Mouse (Mus musculus) kidney, postnatal 14 days (tissue): ENCODE measurements around the gene Arhgef39.
"Not testable (repeated sequence)": the region's sequence is repeated elsewhere in the genome, so short reads cannot be mapped to it uniquely, and the experiment has no call there.

ENCODE experiments used
- DNase-seq: peaks from one replicate; pipeline ENCODE4 v3.0.0; 2022; ENCODE audit warnings: mixed read lengths

Arhgef39 gene

GRCm38 (mm10) chr4:43507938-43508665, 8.6 kb upstream of the Arhgef39 start:
- no peak for DNase-seq

GRCm38 (mm10) chr4:43506536-43507185, 7.2 kb upstream of the Arhgef39 start, which contains the start of gene Car9:
Gene Car9, plus strand, starts transcription at chr4:43506966.
- DNase-seq: no peak

GRCm38 (mm10) chr4:43506074-43506473, 6.6 kb upstream of the Arhgef39 start:
- DNase-seq: no peak

GRCm38 (mm10) chr4:43504269-43504668, 4.8 kb upstream of the Arhgef39 start:
- no peak for DNase-seq

- no peak for DNase-seq
These were observed 4.0 kb upstream of the Arhgef39 start for GRCm38 (mm10) chr4:43503506-43503905.

- no peak for DNase-seq
These were observed 3.5 kb upstream of the Arhgef39 start for GRCm38 (mm10) chr4:43503041-43503440.

- DNase-seq: no peak
These were observed 512 bp downstream of the Arhgef39 start for GRCm38 (mm10) chr4:43498983-43499382.

- DNase-seq: no peak
These were observed 1.5 kb downstream of the Arhgef39 start for GRCm38 (mm10) chr4:43497946-43498345.

GRCm38 (mm10) chr4:43497405-43497804, 2.1 kb downstream of the Arhgef39 start:
- DNase-seq: peak; percentile 67

- no peak for DNase-seq
These were observed 2.9 kb downstream of the Arhgef39 start for GRCm38 (mm10) chr4:43496587-43496986.

- DNase-seq: no peak
These were observed 5.7 kb downstream of the Arhgef39 start for GRCm38 (mm10) chr4:43493846-43494240.

GRCm38 (mm10) chr4:43493186-43493845, 6.2 kb downstream of the Arhgef39 start:
- peak; percentile 99 for DNase-seq

- DNase-seq: peak; percentile 96
These were observed 6.7 kb downstream of the Arhgef39 start, which contains the start of gene Ccdc107 for GRCm38 (mm10) chr4:43492821-43493185. Gene Ccdc107, plus strand, starts transcription at chr4:43492900.

GRCm38 (mm10) chr4:43492101-43492820, 7.2 kb downstream of the Arhgef39 start:
- DNase-seq: no peak

GRCm38 (mm10) chr4:43490801-43491200, 8.7 kb downstream of the Arhgef39 start:
- no peak for DNase-seq

GRCm38 (mm10) chr4:43489611-43490010, 9.9 kb downstream of the Arhgef39 start:
- DNase-seq: no peak

GRCm38 (mm10) chr4:43485666-43486065, 13.8 kb downstream of the Arhgef39 start:
- not testable (repeated sequence) for DNase-seq

GRCm38 (mm10) chr4:43483535-43484091, 15.9 kb downstream of the Arhgef39 start, which contains the start of gene Sit1:
Gene Sit1, minus strand, starts transcription at chr4:43483734.
- DNase-seq: no peak

GRCm38 (mm10) chr4:43482591-43482990, 16.9 kb downstream of the Arhgef39 start:
- DNase-seq: no peak

- no peak for DNase-seq
These were observed 17.5 kb downstream of the Arhgef39 start for GRCm38 (mm10) chr4:43481894-43482456.

- no peak for DNase-seq
These were observed 18.5 kb downstream of the Arhgef39 start for GRCm38 (mm10) chr4:43480985-43481384.
